Mouse (Mus musculus) bone marrow macrophage, adult 2 months (primary cell): ENCODE results near the gene Hrct1. TPM values are rescaled to one million over a fixed set of nuclear protein-coding genes. Genes with fewer than 3 reads are reported as not detected.

Experiments
- H3K27ac ChIP-seq: 2 replicates; pipeline ENCODE4 v1.5.1; 2012; ENCODE audit warnings: low read depth, low read length; ENCODE audit not compliant: insufficient read depth
- H3K4me1 ChIP-seq: 2 replicates; pipeline ENCODE4 v1.6.1; 2012; ENCODE audit warnings: low read length; ENCODE audit not compliant: control insufficient read depth, insufficient read depth
- H3K4me3 ChIP-seq: 2 replicates; pipeline ENCODE4 v1.5.1; 2012; ENCODE audit warnings: mild to moderate bottlenecking, low read length, moderate library complexity; ENCODE audit not compliant: insufficient read depth
- CTCF ChIP-seq: IDR thresholded peaks from 2 replicates; pipeline ENCODE4 v1.5.1; 2012; ENCODE audit warnings: low read depth, mild to moderate bottlenecking, low read length, moderate library complexity
- POLR2A ChIP-seq: IDR thresholded peaks from 2 replicates; pipeline ENCODE4 v1.6.1; 2012; ENCODE audit warnings: mild to moderate bottlenecking, low read depth, low read length, borderline replicate concordance
- polyA plus RNA-seq: library from polyadenylated mRNA; stranded (reverse); fragments of >200 nt; gene quantifications from 2 replicates; pipeline ENCODE4 v1.2.4, GENCODE M21; 2012; ENCODE audit not compliant: missing spikeins, insufficient read depth, insufficient read length

The Hrct1 gene
- polyA plus RNA-seq, result not detected in 2 replicates

DNA sequence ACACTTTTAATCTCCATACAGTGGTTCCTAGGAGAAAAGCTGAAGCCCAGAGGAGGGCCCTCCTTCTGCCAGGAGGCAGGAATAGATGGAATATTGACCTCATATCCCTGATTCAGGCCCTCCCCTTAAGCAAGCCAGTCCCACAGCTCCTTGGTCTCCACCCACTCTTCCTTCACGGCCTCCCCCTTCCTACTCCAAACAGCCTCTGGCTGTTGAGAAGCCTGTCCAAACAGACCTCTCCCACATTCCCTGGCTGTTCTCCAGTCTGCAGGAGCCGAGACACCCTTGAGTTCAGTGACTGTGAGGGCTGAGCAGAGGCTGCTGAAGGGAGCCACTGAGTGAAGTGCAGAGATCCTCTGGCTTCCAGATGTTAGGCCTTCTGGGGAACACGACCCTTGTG, at the start of gene Hrct1:
TSS of gene Hrct1 (plus strand) at position 194 of the 400 bp plus-strand sequence.
- no peak within 1 kb of the TSS for H3K4me3 ChIP-seq
- H3K4me1 ChIP-seq, result no peaks in the 10 kb centered on the region
- TF ChIP-seq CTCF, result no peak
- no peak for TF ChIP-seq POLR2A
- H3K27ac ChIP-seq, result no peak within 1 kb of the TSS

DNA sequence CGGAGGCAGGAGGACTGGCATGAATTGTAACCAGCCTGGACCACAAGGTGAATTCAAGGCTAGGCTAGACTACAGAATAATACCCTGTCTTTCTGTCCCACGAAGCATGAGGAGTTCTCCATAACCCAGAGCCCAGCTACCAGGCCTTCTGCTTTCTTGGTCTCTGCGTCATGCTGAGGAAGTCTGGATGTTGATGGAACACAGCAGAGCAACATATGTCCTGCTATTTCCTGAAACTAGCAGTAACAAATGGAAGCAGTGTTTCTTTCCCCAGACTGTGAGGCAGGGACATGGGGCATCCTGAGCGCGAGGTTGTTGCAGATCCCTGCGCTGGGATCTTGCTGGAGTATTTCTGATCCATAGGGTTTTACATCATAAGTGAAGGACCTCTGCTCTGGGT, 48.4 kb upstream of the Hrct1 start:
- TF ChIP-seq POLR2A (no peak), CTCF (no peak)
- no peak overlapping the region for H3K4me3 ChIP-seq
- no peaks in the 10 kb centered on the region for H3K4me1 ChIP-seq
- no peak overlapping the region for H3K27ac ChIP-seq

DNA sequence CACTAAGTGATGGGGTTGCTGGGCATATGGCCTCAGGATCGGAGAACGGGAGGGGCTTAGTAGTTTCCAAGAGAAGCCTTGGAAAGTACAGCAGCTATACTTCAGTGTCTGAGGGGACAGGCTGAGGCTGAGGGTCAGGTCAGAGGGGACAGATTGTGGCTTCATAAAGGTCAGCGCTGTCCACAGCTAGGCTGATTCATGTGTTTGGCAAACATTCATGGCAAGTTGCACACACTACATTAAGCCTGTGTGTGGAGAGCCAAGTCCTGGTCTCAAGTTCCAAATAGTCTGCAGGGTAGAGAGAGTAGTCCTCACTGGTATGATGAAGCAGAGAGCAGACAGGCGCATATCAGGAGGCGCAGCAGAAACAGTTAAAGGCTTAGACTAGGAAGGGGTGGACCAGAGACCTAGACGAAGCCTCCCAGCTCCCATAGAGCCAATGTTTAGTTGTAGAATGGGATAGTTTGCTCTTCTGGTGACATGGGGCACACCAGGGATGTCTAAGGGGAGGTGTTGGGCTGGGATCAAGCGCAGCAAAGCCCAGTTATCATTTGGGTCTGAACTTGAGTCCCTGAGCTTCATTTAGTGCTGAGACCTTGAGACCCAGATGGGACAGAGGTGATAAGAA, 47.5 kb upstream of the Hrct1 start:
- TF ChIP-seq POLR2A (no peak), CTCF (no peak)
- H3K4me1 ChIP-seq, result no peaks in the 10 kb centered on the region
- H3K4me3 ChIP-seq, result no peak overlapping the region
- no peak overlapping the region for H3K27ac ChIP-seq

DNA sequence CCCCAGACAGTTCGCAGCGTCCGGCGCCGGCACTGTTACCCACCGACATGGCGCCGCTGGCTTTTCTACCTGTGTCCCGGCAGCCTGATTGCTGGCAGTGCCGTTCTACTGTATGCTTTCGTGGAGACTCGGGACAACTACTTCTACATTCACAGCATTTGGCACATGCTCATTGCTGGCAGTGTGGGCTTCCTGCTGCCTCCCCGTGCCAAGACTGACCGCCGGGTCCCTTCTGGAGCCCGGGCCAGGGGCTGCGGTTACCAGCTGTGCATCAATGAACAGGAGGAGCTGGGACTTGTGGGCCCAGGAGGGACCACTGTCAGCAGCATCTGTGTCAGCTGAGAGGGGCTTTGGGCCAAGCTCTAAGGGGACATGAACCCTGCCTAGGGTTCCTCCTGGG, 37.0 kb upstream of the Hrct1 start:
- TF ChIP-seq POLR2A, result no peak
- no peak for TF ChIP-seq CTCF
- Histone ChIP-seq H3K4me3 (no peak overlapping the region), H3K4me1 (no peaks in the 10 kb centered on the region), H3K27ac (no peak overlapping the region)

DNA sequence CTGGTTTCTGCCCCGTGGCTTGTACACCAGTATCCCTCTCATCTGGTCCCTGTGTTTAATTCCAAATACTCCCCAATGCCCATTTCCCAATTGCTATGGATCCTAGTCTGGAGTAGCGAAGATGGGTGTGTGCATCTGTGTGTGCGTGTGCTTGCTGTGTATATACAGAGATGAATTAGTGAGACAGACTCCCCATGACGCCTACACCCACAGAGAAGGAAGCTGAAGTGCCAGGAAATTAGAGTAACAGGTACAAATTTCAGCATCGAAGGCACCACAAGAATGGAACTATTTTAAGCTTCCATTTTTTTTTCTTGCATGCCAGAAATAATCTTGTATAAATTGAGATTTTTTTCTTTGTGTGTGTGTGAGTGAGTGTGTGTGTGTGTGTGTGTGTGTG, 36.0 kb upstream of the Hrct1 start:
- no peak overlapping the region for H3K27ac ChIP-seq
- TF ChIP-seq CTCF (no peak), POLR2A (no peak)
- no peak overlapping the region for H3K4me3 ChIP-seq
- no peaks in the 10 kb centered on the region for H3K4me1 ChIP-seq

DNA sequence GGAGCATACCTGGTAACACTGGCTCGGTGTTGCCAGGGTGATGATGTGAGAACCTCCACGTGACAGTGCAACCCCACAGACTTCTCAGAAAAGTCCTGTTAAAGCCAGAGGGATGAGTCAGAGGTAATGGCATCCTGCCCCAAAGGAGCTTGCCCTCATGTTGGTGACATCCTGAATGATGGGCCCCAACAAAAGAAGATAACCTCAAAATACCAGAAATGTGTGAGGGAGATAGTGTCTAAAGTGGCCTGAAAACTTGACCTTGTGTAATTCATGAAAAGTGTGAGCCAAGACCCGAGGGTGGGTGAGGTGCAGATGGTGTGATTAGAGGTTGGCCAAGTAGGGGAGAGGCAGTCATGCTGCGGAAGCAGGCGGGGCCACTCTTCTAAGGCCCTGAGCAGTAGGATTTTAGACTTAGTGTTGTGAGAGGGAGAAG, 33.2 kb upstream of the Hrct1 start:
- no peaks in the 10 kb centered on the region for H3K4me1 ChIP-seq
- no peak overlapping the region for H3K27ac ChIP-seq
- no peak for TF ChIP-seq CTCF
- TF ChIP-seq POLR2A, result no peak
- no peak overlapping the region for H3K4me3 ChIP-seq

DNA sequence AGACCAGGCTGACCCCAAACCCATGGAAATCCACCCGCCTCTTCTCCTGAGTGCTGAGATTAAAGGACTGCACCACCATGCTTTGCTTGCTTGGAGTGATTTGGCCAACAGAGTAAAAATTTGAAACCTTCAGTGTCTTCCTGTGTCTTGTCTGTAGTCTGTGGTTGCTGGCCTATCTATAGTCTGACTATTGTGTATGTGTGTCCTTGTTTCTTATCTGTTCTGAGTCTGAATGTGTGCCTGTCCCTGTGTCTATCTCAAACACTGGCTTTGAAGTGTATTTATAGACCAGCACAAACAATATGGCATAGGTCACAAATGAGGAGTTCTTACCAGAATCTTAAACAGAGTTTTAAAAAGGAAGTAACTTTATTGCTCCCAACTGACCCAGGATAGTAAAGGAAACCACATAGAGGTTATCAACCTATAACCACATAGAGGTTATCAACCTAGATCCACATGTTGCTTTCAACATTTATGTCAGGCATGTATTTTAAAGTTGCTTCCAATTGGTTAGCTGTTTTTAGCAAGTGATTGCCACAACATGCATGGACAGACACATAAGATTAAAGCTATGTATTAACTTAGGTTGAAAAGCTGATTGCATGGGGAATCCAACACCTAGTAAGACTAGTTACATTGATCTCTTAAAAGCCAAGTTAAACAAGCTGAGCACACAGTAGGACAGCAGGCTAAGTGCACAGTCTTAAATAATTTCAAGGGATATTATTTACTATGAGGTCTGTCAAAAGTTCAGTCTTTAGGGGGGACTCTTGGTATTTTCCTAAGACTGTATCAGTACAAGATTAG, 32.3 kb upstream of the Hrct1 start:
- TF ChIP-seq CTCF (no peak), POLR2A (no peak)
- Histone ChIP-seq H3K4me3 (no peak overlapping the region), H3K4me1 (no peaks in the 10 kb centered on the region), H3K27ac (no peak overlapping the region)

DNA sequence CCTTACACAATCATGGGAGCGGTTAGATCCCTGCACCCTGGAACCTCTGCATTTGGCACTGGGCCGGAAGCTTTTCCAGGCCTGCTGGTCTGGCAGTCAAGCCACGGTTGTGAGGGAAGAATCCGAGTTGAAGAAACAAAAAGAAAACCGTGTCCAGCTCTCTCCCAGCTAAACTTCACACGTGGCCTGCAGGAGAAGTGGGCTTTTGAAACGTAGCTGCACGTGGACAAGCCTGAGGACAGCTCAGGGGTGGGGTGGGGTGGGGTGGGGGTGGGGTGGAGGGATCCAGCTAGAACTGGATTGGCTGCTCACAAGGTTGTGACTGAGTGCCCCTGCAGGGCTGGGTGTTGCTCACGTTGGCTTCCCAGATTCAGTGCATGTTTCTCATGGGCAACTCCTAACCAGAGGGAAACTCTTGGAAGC, 31.7 kb upstream of the Hrct1 start:
- TF ChIP-seq CTCF, result no peak
- TF ChIP-seq POLR2A, result no peak
- H3K27ac ChIP-seq, result no peak overlapping the region
- H3K4me1 ChIP-seq, result no peaks in the 10 kb centered on the region
- no peak overlapping the region for H3K4me3 ChIP-seq

DNA sequence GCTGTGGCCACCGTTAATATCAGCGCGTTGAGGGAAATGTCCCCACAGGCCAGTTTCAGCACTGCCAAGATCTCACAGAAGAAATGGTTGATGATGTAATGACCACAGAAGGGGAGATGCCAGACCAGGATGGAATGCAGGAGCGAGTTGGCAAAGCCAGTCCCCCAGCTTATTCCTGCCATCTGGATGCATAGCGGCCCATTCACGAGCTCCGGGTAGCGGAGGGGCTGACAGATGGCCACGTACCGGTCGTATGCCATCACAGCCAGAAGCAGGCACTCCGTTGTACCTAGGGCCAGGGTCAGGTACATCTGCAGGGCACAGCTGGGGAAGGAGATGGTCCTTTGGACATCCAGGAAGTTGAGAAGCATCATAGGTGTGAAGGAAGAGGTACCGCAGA, 30.4 kb upstream of the Hrct1 start:
- TF ChIP-seq POLR2A (no peak), CTCF (no peak)
- no peak overlapping the region for H3K27ac ChIP-seq
- H3K4me1 ChIP-seq, result no peaks in the 10 kb centered on the region
- no peak overlapping the region for H3K4me3 ChIP-seq

DNA sequence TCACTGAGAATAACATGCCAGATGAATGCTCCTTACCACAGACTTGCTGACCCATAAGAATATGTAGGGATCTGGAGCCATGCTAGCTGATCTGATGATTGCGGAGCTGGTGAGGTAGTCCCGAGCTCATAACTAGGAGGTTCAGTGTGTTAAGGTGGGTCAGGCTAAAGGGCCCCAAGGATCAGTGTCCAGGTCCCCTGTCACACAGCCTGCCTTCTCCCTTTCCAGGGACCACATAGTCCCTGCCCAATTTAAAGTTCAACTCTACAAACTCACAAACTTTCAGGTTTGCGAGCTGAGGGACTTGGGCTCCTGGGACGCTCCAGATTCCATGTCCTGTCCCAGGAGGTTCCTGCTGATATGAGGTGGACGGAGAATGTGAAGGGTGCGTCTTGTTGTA, 26.3 kb upstream of the Hrct1 start, which contains the start of gene Olfr70:
TSS of gene Olfr70 (minus strand) at position 101 of the 400 bp plus-strand sequence.
- Histone ChIP-seq H3K4me1 (no peaks in the 10 kb centered on the region), H3K27ac (no peak within 1 kb of the TSS), H3K4me3 (no peak within 1 kb of the TSS)
- TF ChIP-seq CTCF (no peak), POLR2A (no peak)
